Mouse (Mus musculus) gastrocnemius, adult 8-10 months (tissue): ENCODE measurements at regions not wholly inside any gene's neighbourhood (a gene's known extent, or its start where the extent isn't known, plus 50 kb on each side); places are given as distances from the start of the nearest gene placed in this dataset.

Experiments used
- DNase-seq, 2 experiments: peaks; one replicate each; pipeline ENCODE4 v3.0.0; 2022; ENCODE audit warnings: low spot score in 2 of 2

DNA sequence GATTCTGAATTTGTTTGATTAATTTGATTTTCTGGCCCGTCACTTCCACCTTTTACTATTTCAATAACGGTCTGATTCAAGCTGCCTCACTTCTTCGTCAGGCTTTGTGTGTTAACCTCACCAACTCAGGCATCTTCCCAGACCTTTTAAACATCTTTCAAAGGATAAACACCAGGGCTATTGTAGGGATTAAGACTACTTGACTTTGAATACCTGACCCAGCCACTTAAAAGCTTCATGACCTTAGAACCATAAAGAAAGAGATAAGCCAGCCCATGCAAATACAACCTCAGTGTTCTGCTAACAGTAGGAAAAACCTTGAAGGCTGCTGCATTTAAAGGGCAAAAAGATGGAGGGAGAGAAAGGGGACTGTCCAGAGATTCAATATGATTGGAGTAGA, 386.9 kb upstream of the Castor2 start:
- DNase-seq: no peak

DNA sequence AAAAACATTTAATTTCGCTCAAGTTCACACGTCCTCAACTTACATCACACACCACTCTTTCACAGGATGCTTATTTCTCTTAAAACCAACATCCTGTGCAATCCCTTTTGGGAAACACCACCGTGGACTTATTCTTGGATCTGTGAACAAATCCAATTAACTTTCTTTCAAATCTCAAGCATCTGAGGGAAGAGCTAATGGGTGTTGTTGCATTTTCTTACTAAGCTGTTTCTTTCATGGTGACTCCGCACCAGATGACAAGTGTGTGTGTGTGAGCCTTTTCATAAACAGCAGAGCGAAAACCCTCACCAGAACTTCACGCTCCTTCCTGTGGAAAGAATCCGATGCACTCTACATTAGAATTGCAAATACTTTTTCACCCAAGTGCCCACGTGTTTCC, 390.6 kb upstream of the Castor2 start:
- DNase-seq: no peak

DNA sequence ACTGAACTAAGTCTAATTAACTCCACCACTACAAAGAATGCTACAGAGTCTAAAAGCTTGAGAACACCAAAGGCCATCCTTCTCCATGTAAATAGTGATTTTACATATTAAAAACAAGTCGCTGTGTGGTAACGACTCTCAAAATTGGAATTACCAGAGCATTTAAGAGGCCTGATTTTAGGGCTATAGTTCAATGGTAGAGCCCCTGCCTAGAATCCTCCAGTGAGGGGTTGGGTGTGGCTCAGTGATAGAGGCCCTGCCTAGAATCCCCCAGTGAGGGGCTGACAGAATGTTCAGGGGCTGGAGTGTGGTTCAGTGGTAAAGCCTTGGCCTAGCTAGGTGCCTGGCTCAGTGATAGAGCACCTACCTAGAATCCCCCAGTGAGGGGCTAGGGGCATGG, 413.3 kb upstream of the Castor2 start:
- DNase-seq: no peak

DNA sequence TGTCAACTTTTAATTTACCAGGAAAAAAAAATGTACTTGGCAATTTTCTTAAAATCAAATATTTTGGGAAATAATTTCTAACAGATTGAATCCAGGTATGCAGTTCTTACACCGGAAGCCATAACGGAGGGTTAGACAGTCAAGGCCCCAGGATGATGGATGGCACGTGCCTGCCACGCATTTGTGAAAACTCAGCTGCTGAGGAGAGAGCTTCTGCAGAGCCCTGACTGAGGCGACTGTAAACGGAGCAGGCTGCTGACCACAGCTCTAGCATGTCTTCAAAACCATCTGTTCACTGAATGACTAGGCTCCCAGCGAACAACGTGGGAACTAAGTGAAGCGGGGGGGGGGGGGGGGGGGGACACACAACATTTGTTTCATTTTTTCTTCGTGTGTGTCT, 416.5 kb upstream of the Castor2 start:
- no peak for DNase-seq

DNA sequence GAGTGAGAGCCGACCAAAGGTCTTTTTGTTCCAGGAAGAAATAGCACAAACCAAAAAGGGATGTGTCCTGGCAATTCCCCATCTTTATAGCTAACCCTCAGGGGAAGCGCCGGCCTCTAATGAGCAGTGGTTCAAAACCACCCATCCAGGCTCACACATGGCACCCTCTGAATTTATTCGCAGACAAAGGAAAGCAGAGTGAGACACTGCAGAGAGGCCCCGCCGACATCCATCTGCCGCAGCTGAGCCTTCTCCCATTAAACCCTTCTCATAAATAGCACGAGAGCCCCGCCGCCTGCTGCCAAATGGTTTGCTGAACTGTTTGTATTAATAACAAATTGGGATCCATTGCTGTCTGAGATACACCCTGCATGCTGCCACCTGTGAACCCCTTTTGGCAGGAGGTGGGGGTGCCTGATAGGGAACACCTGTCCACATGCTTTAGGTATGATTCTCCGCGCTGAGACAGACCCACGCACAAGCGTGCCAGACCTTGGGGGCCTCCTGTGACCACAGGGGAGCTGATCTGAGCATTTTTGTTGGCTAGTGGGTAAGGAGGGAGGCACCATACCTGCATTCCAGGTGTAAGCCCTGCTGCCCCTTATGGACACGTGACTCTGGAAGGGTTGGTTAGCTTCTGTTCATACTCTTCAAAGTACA, 422.6 kb upstream of the Castor2 start:
- DNase-seq: no peak

DNA sequence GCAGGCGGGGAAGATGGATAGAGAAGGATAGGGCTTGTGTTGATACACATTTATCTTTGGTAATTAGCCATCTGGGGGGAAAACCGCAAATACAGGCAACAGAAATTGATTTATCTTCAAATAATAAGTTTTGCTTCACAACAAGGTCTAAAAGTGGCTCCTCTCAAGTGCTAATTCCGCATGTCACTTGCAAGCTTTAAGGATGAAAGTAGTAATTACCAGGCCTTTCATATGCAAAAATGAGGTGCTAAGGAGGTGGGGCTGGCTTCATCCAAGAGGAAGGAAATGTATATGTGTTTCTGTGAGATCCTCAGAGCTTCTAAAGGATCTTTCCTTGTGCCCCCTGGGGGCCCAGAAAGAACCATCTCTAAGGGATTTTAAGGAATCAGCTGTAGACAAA, 423.9 kb upstream of the Castor2 start:
- no peak for DNase-seq

DNA sequence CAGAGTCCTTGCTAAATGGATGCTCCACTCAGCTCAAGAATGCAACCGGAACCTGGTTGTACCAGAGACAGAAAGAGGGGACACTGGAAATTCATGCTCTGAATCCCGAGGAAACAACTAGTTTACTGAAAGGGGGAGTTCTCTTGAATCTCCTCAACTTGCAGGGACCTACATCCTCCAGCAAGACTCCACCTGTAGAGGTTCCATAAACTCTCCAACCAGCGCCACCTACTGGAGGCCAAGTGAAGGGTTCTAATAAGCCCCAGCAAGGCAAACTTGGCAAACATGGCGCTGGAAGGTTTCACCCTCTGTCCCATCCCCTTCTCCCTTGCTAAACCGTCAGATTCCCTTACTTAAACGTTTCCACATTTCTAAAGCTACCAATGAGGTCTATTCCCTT, 433.0 kb upstream of the Castor2 start:
- DNase-seq: no peak

DNA sequence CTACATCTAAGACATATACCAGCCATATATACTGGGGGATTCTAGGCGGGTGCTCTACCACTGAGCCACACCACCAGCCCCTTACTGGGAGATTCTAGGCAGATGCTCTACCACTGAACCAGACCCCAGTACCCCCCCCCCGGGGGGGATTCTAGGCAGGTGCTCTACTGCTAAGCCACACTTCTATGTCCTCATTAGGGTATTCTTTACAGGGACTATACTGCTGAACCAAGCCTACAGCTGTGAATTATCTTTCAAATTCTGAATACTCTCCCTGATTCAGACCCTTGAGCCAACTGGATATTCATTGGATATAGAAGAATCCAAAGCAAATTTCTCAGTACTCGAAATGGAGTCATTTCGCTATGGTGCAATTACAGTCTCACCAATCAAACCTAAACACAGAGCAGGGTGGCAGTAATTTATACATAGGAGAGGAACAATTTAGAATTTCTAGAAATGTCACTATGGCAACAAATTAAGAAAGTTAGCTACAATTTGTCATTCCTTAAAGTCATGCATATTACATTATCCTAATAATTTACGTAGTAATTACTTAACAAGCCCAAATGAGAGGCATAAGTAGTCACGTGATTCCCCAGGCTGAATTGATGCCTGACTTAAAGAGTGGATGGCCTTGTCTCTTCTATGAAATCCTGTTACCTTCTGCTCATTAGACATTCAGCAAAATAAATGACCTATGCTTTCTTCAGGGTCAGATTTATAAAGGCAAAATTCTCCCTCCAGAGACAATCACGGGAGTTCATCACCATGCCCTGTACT, 436.8 kb upstream of the Castor2 start:
- no peak for DNase-seq

DNA sequence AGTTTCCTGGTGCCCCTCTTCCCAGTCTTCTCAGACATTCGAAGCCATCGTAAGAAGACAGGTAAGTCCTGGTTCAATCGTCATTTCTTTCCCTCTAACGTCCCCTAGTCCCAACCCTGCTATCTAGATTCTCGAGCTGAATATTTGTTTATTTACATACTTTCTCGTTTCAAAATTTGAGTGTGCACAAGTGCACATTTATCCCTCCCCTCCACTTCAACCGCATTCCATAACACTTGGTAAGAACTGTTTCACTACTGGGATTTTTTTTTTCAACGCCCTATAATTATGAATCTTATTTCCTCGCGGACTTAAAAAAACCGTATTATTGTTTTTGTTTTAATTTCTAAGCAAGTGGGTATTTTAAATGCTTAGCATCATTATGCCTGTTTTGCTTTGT, 439.2 kb upstream of the Castor2 start:
- DNase-seq: no peak

DNA sequence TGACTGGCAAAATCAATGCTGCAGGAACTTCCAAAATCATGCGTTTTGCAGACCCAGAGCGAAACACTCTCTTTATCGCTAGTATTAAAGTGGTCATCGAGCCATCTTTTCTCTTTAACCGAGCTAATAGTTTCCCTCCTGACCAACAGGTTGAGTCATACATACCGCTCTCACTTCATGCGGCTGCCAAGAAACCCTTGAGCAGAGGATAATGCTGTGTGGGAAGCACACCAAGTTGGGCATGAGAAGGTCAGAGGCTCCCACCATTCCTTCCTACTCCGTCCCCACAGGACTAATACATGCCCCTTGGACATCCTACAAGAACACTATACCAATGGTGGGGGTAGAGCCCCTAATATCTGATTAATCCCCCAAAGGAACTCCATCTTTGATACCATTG, 442.7 kb upstream of the Castor2 start:
- DNase-seq: no peak

DNA sequence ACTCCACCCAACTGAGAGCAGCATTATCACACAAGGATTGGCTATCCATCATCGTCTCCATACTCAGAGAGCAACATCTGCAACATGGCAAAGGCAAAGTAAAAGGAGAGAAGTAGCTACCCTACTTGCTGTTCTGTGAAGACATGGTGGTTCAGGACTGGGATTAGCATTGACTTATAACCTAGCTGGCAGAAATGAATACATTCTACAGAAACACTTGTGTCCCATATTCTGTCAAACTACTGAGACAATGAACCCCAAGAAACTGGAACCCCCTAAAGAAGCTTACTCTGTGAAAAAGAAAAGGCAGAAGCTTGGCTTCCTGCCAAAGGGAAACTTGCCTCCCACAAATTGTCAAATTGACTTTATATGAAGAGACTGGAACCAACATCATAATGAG, 446.1 kb upstream of the Castor2 start:
- DNase-seq: no peak

DNA sequence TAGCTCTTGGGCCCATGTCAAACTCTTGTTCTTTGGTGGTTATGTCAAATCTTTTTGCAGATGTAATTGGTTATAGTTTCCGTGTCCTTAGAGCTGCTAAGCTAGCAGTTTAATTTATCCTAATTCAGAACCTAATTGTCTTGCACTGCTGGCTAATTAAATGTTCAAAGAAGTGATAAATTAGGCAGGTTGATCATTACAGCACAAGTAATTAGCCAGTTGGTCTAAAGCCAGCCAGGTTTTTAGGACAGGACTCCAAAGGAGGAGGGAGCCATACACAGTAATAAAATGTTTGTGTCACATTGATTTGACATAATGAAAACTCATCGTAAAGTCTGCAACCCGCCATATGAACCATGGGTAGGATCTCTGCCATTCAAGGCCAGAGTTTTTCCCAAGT, 449.3 kb upstream of the Castor2 start:
- no peak for DNase-seq

DNA sequence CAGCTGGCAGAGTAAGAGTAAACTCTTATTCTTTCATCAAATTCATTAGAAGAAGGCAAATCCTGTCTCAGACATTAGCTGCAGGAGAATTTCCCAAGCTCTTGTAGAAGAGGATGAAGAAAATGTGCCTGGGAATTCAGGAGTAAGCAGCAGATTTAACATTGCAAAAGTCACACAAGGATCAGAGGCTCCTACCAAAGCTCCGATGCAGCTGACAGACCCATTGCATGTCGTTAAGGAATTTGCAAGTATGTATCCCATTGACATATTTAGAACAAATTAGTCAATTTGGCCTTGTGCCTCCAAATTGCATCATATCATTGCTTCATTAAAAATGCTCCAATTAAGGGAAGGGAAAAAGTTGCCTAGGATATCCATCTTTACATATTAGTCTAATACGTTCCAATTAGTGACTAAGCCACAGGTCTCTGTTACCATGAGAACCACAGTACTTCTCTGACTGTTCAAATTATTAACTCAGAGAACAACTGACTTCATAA, 453.8 kb upstream of the Castor2 start:
- DNase-seq: no peak

DNA sequence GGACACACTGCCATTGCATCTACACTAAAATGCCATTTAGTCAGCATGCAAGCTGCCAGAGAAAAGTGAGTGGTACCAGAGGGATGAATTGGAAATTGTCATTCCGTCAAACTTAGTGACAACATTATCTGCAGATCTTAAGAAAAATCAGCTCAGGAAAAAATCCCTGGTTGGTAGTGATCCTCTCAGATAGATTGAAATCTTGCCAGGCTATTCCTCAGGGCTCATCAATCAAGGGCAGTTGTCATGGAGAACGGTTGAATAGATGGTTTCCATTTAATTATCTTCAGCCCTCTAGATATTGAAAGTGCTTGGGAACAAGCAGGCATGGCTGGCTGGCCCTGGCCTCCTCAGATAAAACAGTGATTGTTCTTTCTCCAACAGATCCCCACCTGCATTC, 456.2 kb upstream of the Castor2 start:
- DNase-seq: no peak

DNA sequence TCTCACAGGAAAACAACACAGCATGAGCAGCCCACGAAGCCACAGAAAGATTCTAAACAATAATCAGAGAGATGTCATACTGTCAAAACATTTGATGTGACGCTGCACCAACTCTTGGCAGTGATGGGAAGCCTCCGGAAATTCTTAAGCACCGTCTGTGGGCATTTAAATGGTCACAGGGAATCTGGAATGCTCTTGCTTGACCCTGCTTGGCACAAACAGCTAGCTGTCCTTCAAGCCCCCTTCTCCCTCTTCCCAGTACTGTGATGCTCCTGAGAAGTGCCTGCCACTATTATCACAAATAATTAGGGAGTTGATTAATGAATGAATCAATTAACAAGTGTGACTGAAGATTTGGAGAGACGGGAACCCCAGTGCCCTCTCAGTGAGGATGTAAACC, 465.0 kb upstream of the Castor2 start:
- DNase-seq: no peak

DNA sequence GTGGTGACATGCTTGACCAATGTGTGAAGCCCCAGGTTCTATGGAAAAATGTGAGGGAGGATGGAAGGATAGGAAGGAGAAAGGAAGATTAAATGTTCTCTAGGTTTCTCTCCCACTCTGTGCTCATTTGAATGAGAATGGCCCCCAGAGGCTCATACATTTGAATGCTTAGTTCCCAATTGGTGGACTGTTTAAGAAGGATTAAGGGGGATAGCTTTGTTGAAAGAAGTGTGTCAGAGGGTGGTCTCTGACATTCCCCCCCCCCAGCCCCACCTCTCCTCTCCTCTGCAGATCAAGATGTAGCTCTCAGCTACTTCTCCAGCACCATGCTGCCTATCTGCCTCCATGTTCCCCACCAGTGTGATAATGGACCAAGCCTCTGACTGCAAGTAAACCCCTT, 467.7 kb upstream of the Castor2 start:
- no peak for DNase-seq

DNA sequence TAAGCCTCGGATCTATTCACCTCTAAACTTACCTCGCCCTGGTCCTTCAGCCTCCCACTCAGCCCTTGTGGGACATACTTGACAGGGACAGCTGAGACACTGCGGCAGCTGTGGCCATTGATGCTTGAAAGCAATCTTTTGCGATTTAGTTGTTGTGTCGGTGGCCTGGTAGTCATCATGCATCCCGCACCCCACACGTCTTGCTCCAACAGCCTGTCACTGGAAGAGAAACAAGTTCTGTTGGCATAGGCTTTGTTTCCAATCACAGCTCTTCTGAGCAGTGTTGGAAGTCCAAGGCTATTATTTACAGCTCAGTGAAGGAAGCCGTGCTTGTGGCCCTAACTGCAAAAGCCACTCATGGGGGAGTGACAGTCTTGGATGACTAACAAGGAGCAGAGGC, 480.2 kb upstream of the Castor2 start:
- no peak for DNase-seq

DNA sequence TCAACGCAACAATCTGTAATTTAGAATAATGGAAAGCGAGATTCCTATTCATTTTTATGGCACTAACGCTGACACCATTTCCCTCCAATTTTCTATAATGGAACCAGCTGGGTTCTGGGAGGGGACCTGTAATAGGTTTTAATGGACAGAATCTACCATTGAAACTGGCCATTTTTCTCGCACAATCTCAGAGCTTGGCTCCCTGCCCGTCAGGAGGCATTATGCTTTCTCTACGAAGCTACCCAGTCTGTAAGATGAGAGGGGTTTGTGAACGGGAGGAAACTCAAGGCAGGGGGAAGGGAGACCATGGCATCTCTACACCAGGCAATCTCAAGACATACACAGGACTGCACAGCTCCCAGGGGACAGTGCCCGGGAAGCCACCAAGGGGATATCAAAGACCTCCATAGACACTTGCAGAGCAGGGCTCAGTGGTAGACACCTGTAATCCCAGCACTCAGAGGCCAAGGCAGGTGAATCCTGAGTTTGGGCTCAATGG, 498.2 kb upstream of the Castor2 start:
- DNase-seq: no peak

DNA sequence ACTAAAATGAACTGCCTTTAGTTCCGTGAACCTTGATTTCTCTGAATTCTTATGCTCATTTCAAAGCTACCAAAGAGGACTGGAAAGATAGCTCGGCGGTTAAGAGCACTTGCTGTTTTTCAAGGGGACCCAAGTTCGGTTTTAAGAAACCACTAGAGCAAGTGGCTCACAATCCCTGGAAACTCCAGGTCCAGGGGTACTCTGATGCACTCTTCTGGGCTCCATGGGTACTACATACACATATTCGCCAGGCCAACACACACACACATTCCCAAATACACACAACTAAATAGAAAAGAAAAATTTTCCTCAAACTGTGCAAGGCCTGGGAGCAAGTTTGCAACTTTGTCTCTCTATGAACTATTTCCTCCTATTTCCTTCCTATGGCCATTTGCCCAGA, 498.9 kb upstream of the Castor2 start:
- DNase-seq: no peak

DNA sequence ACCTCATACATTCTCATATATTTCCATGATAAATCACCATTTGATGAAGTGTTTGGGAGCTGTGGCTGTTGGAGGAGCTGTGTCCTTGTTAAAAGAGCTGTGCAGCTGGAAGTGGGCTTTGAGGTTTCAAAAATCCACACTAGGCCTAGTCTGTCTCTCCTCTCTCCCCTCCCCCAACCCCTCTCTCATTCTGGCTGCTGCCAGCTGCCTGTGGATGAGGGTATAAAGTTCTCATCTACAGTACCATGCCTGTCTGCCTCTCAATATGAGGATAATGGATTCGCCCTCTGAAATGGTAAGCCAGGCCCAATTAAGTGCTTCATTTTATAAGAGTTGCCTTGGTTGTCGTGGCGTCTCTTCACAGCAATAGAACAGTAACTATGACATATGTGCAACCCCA, 501.4 kb upstream of the Castor2 start:
- DNase-seq: no peak

DNA sequence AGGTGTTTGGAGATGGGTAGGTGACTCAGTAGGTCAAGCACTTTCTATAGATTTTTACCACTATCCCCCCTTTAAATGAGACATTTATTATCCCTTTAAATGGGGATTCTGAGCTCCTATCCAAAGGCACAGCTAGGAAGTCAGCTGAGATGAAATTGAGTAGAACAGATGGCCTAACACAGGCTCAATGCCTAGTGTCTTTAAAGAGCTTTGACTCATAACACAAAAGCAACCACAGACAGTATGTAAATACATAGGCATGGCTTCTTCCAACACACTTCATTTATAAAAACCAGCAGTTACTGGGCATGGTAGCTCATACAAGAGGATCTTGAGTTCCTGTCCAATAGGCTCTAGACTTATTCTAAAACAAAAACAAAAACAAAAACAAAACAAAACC, 513.0 kb upstream of the Castor2 start:
- no peak for DNase-seq

DNA sequence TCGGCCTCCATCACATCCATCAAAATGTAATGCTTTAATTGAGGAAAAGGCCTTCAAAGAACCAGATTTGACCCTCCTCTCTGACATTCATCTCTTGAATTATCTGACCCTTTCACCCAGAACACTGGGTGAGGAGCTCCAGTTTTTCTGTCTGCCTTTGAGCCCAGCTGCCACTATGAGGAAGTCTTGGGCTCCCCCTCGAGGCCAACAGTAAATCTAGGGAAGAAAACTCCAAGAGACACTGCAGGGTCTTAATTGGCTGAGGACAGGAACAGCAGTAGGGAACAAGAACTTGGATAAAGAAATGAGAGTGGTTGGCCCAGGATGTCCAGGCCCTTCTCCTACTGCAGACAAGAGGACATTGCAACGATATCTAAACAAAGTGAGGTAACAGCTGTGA, 514.3 kb upstream of the Castor2 start:
- peak; percentile 7 to 15 for DNase-seq

DNA sequence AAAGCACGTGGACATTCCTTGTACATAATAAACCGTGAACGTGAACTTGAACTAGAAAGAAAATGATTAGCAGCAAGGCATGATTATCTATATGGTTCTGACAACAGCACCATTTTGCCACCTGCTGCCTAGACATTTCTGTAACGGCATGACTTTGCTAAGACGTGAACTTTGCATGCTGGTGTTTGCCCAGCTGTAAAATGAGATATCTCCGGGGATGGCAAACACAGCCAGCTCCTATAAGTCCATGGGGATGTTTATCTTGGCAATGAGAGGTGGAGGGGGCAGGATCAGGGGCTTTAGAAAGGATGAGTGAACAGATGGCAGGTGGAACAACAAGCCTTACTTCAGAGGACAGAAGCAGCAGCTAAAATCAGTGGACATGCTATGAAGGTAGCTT, 522.9 kb upstream of the Castor2 start:
- DNase-seq: no peak
